Mouse (Mus musculus) heart, embryonic 13.5 days (tissue): ENCODE measurements around the gene Gm10842. TPM values are rescaled to one million over a fixed set of nuclear protein-coding genes. Genes with fewer than 3 reads are reported as not detected.

Source experiments
- ATAC-seq: fragments of 200-750 bp; cut with Nextera tagmentation; 2 replicates; pipeline ENCODE4 v1.8.0; 2017; ENCODE audit warnings: moderate TSS enrichment; ENCODE audit not compliant: insufficient number of reproducible peaks, low FRiP score, low TSS enrichment; ENCODE audit errors: extremely low read depth
- H3K27ac ChIP-seq: fragments of 300-500 bp; sonication (generic); replicated peaks from 2 replicates; pipeline ENCODE4 v1.5.1; 2015; ENCODE audit warnings: moderate library complexity, mild to moderate bottlenecking, inconsistent platforms
- H3K27me3 ChIP-seq: fragments of 300-500 bp; sonication (generic); replicated peaks from 2 replicates; pipeline ENCODE4 v1.6.1; 2015; ENCODE audit warnings: mild to moderate bottlenecking, inconsistent platforms
- H3K36me3 ChIP-seq: fragments of 300-500 bp; sonication (generic); 2 replicates; pipeline ENCODE4 v1.6.1; 2015; ENCODE audit warnings: mild to moderate bottlenecking, inconsistent platforms
- H3K4me1 ChIP-seq: fragments of 300-500 bp; sonication (generic); 2 replicates; pipeline ENCODE4 v1.6.1; 2015; ENCODE audit warnings: inconsistent platforms
- H3K4me2 ChIP-seq: fragments of 300-500 bp; sonication (generic); 2 replicates; pipeline ENCODE4 v1.6.1; 2015; ENCODE audit warnings: inconsistent platforms, mild to moderate bottlenecking, moderate library complexity
- H3K4me3 ChIP-seq: fragments of 300-500 bp; sonication (generic); 2 replicates; pipeline ENCODE4 v1.5.1; 2015; ENCODE audit warnings: moderate library complexity, mild to moderate bottlenecking, inconsistent platforms
- H3K9ac ChIP-seq: fragments of 300-500 bp; sonication (generic); 2 replicates; pipeline ENCODE4 v1.6.1; 2015; ENCODE audit warnings: inconsistent platforms, mild to moderate bottlenecking, moderate library complexity
- H3K9me3 ChIP-seq: fragments of 300-500 bp; sonication (generic); 2 replicates; pipeline ENCODE4 v1.6.1; 2016; ENCODE audit warnings: inconsistent platforms
- WGBS: fragments of 180-500 bp; shearing (Covaris S2); methylation state at CpG from one replicate; pipeline ENCODE4 v1.1.7; 2015; ENCODE audit warnings: mixed read lengths; 5-methylcytosine and 5-hydroxymethylcytosine counted together
- polyA plus RNA-seq: library from polyadenylated mRNA; unstranded; fragments of >200 nt; fragmentation: Nextera tagmentation; extraction: Ambion mirVana; gene quantifications from 2 replicates; pipeline ENCODE4 v1.2.1, GENCODE M21; 2015

Gene Gm10842
- polyA plus RNA-seq, 1 experiment from 2014 or later: not detected

DNA sequence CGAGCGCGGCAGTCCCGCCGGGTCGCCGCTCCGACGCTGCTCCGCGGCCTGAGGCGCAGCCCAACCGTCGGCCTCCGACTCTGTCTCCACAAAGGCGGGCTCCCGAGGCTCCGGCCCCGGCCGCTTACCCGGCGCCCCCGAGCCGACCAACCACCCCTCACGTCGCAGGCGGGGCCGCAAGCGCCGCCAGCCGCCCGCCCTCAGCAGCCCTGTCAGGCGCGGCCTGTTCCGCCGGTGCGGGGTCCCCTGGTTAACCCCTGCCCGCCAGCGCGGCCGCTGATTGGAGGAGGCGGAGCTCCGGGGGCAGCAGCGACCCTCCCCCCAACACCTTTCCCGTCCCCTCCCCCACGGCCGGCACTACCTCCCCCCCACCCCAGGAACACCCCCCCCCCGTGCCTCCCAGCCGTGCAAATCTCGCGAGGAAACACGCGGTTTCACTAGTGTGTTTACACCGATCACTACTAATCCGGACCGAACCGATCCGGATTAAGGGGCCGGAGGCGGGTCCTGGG, 34.5 kb downstream of the Gm10842 start:
- Histone ChIP-seq H3K27me3 (no peaks in the 10 kb centered on the region), H3K4me1 (peaks cover 33% of the 10 kb centered on the region), H3K9me3 (no peaks in the 10 kb centered on the region), H3K36me3 (peaks cover 39% of the 10 kb centered on the region), H3K9ac (peak overlapping the region; percentile 99), H3K4me2 (peak overlapping the region; percentile 74), H3K4me3 (peak overlapping the region; percentile 97), H3K27ac (peak overlapping the region; percentile 97)
- WGBS: 1% methylated on average over 55 of the region's 60 CpGs
- ATAC-seq: peak; percentile 95

DNA sequence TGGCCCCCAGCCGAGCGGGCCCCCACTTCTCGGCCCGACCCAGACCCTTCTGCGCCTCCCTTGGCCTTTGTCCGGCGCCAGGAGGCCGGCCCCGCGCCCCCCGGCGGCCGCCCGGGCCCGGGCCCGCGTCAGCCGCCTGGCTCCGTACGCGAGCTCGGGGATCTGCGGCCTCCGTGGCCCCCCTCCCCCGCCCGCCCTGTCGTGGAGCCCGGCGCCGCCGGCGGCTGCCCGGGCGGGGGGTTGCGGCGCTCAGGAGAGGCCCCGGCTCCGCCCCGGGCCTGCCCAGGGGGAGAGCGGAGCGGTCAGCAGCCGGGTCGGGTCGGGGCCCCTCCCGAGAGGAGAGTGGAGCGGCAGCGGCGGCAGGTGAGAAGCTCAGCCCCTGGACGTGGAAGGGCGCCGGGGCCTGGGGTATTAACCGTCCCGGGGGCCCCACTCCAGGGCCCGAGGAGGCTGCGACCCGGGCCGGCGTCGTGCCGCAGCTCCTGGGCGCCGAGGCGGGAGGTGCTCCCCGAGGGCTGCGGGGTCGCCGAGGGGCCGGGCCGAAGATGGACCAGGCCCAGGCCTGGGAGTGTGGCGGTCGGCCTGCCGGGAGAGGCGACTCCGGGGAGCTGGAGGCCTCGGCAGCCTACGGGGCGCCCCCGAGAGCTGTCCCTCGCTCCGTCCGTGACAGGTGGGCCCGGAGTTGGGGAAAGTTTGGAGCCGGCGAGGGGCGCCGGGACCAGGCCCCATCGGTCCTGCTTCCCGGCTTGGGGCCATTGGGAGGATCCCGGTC, 35.2 kb downstream of the Gm10842 start:
- 2% methylated on average over 82 of the region's 89 CpGs for WGBS
- peak overlapping the region; percentile 99 for H3K9ac ChIP-seq
- H3K27ac ChIP-seq: peak overlapping the region; percentile 97
- H3K4me2 ChIP-seq: peak overlapping the region; percentile 74
- H3K9me3 ChIP-seq: no peaks in the 10 kb centered on the region
- H3K4me3 ChIP-seq: peak overlapping the region; percentile 97
- H3K36me3 ChIP-seq: peaks cover 41% of the 10 kb centered on the region
- peak; percentile 64 for ATAC-seq
- no peaks in the 10 kb centered on the region for H3K27me3 ChIP-seq
- H3K4me1 ChIP-seq: peaks cover 33% of the 10 kb centered on the region

DNA sequence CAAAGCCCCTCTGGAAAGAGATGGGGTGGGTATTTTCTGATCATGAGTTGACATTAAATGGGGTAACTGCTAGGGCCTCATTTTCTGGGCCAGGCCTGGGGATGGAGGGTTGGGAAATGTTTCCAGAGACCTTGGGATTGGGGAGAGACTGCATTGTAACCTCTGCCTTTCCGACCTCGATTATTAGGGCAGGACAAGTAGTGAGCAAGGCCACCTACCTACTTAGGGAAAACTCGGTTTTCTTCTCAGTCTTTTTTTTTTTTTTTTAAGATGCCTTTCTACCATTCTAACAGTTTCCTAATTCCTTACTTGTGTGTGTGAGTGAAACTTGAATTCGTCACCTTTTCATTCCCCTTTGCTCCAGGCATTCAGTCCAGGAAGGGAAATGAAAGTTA, 35.8 kb downstream of the Gm10842 start:
- peak overlapping the region; percentile 97 for H3K4me3 ChIP-seq
- peaks cover 33% of the 10 kb centered on the region for H3K4me1 ChIP-seq
- peaks cover 38% of the 10 kb centered on the region for H3K36me3 ChIP-seq
- no peak for ATAC-seq
- no peaks in the 10 kb centered on the region for H3K27me3 ChIP-seq
- H3K9ac ChIP-seq: peak overlapping the region; percentile 99
- H3K27ac ChIP-seq: peak overlapping the region; percentile 97
- peak overlapping the region; percentile 74 for H3K4me2 ChIP-seq
- WGBS: 4% methylated on average over 4 of the region's 4 CpGs
- H3K9me3 ChIP-seq: no peaks in the 10 kb centered on the region

DNA sequence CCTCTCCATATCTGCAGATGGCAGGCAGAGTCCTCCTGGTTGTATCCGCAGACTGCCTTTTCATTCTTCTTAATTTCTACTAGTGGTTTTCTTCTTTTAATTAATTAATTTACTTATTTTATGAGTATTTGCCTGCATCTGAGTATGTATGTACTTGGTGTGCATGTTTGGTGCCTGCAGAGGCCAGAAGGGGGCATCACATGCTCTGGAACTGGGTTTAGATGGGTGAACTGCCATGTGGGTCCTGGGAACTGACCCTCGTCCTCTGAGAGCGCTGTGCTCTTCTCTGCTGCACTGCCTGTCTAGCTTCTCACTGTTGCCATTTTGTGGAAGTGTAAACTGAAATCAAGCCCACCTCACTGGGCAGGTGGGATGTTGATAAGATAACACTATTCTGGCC, 38.0 kb downstream of the Gm10842 start:
- WGBS: 91% methylated on average over 3 of the region's 3 CpGs
- no peak for ATAC-seq
- H3K27me3 ChIP-seq: no peaks in the 10 kb centered on the region

DNA sequence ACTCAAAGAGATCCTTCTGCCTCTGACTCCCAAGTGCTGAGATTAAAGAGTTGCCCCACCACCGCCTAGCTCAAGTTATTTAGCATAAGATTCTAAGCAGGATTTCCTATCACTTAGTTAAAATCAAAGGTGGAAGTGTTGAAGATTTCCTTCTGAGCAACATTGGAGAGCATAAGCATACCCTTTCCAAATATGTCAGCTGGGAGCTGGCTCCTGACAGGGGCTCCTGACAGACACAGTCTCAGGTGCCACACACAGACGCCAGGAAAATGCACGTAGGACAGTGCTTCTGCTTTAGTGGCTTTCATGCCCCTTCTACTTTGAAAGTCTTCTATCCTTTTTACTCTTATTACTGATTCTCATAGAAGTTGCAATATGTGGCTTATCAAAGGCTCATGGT, 45.5 kb downstream of the Gm10842 start:
- Histone ChIP-seq H3K36me3 (peaks cover 39% of the 10 kb centered on the region), H3K27ac (no peak overlapping the region), H3K4me2 (no peak overlapping the region), H3K27me3 (no peaks in the 10 kb centered on the region), H3K9ac (no peak overlapping the region), H3K9me3 (no peaks in the 10 kb centered on the region), H3K4me3 (no peak overlapping the region), H3K4me1 (peaks cover 7% of the 10 kb centered on the region; the same call in 1 of the 2 replicates)
- no peak for ATAC-seq
- 85% methylated on average over 3 of the region's 3 CpGs for WGBS

More for the DNA sequence above, 38.0 kb downstream of the Gm10842 start:
- Histone ChIP-seq H3K4me1 (peaks cover 18% of the 10 kb centered on the region), H3K4me3 (no peak overlapping the region), H3K4me2 (no peak overlapping the region), H3K9ac (no peak overlapping the region), H3K27ac (no peak overlapping the region), H3K36me3 (peaks cover 38% of the 10 kb centered on the region), H3K9me3 (no peaks in the 10 kb centered on the region)

Other genes starting within 250 kb of the Gm10842 start
- not detected in 2 replicates for gene Efcab3, start 83.3 kb upstream of the Gm10842 start, polyA plus RNA-seq
- 26.8 and 29.7 TPM in 2 replicates for gene Mettl2, start 20.5 kb upstream of the Gm10842 start, polyA plus RNA-seq
- 12.2 and 13.2 TPM in 2 replicates for gene Tlk2, start 31.9 kb downstream of the Gm10842 start, polyA plus RNA-seq
- gene Mrc2, start 145.8 kb downstream of the Gm10842 start, polyA plus RNA-seq: 8.6 and 9.8 TPM in 2 replicates